Comparison of ENCODE assay signal across 19 mouse cellular contexts in genomic region chr1:83006218-83007179, GRCm38 (mm10). TPM values are rescaled to one million over a fixed set of nuclear protein-coding genes. Genes with fewer than 3 reads are reported as not detected.
DNase-seq lines count a peak whose midpoint lies in the region; ATAC-seq and TF ChIP-seq lines count a peak whose summit lies in the region.
"Had no signal": no experiment of that assay in that cellular context is flagged by ENCODE, and none has a peak within 500 bp of the region (broad histone marks: within the 10 kb centered on the region; RNA-seq: fewer than 3 reads in every experiment).

No protein-coding gene starts in this region.

- TF ChIP-seq POLR2A in brain, embryonic 14.5 days (IDR thresholded peaks at IDR 0.05; ENCODE audit: borderline replicate concordance, extremely low read depth, insufficient read depth, insufficient read length, poor library complexity, severe bottlenecking) = no peak

- H3K9me3 ChIP-seq in heart, embryonic 16.5 days (replicated peaks; ENCODE audit: control insufficient read depth, low read length) = 0 out of 2 replicates have a peak, but pooled peaks cover 3% of the 10 kb centered on the region
- H3K9me3 ChIP-seq: embryonic facial prominence, embryonic 13.5 days; limb, embryonic 12.5 days; liver, embryonic 13.5 days; midbrain, embryonic 12.5 days had no signal

- 52% methylated on average over 8 of the region's 8 CpGs for WGBS in heart, embryonic 16.5 days

- H3K27me3 ChIP-seq in heart, embryonic 16.5 days (ENCODE audit: control insufficient read depth, insufficient read depth, low read length) = no peaks in the 10 kb centered on the region
- H3K27me3 ChIP-seq: embryonic facial prominence, embryonic 13.5 days; limb, embryonic 12.5 days; liver, embryonic 13.5 days; midbrain, embryonic 12.5 days had no signal

- H3K4me3 ChIP-seq in heart, embryonic 16.5 days (ENCODE audit: low read length) = no peak overlapping the region
- H3K4me3 ChIP-seq in left cerebral cortex, adult 2 months = no peak overlapping the region
- H3K4me3 ChIP-seq: embryonic facial prominence, embryonic 13.5 days; limb, embryonic 12.5 days; liver, embryonic 13.5 days; midbrain, embryonic 12.5 days had no signal

- DNase-seq in heart, adult 8-10 months (ENCODE audit: low spot score) = no peak
- peak; percentile 78 for DNase-seq in CD4-positive, CD25-positive, alpha-beta regulatory T cell, adult 2 months (ENCODE audit: low read depth, low spot score)
- DNase-seq in brain, embryonic 14.5 days (ENCODE audit: low read depth) = peak; percentile 2
- DNase-seq in lung, postnatal 36 days = peak; percentile 44
- DNase-seq in adrenal gland, adult (ENCODE audit: inconsistent age in 2 of 2, low spot score in 1 of 2) = no peak
- DNase-seq in left cerebral cortex, adult 2 months (ENCODE audit: extremely low spot score in 1 of 2, low spot score in 2 of 2) = no peak
- DNase-seq: cerebellum, adult 9-11 months; gastrocnemius, postnatal 25 days; heart, postnatal 36 days; kidney, adult 8-10 months; kidney, postnatal 36 days; layer of hippocampus, adult 9-11 months; liver, embryonic 13.5 days had no signal

- TF ChIP-seq CTCF in brain, embryonic 14.5 days (IDR thresholded peaks at IDR 0.05; ENCODE audit: borderline replicate concordance, extremely low read depth, insufficient read depth, insufficient read length) = no peak
- no peak for TF ChIP-seq CTCF in left cerebral cortex, adult 2 months (IDR thresholded peaks at IDR 0.05)

- intact Hi-C loops in left cerebral cortex, adult 2 months (cut with DNase I) = no loop called here

- H3K4me1 ChIP-seq in heart, embryonic 16.5 days (ENCODE audit: control insufficient read depth, insufficient read depth, low read length) = peaks cover 11% of the 10 kb centered on the region; the same call in 1 of the 2 replicates
- H3K4me1 ChIP-seq: embryonic facial prominence, embryonic 13.5 days; limb, embryonic 12.5 days; liver, embryonic 13.5 days; midbrain, embryonic 12.5 days had no signal

- no peak overlapping the region for H3K4me2 ChIP-seq in heart, embryonic 16.5 days (ENCODE audit: low read depth, low read length)
- H3K4me2 ChIP-seq: embryonic facial prominence, embryonic 13.5 days; limb, embryonic 12.5 days; liver, embryonic 13.5 days; midbrain, embryonic 12.5 days had no signal

- peak overlapping the region; percentile 32; the same call in 1 of the 2 replicates for H3K27ac ChIP-seq in heart, embryonic 16.5 days (ENCODE audit: low read length)
- H3K27ac ChIP-seq in left cerebral cortex, adult 2 months = no peak overlapping the region
- H3K27ac ChIP-seq: embryonic facial prominence, embryonic 13.5 days; hindbrain, postnatal 0 days; limb, embryonic 12.5 days; liver, embryonic 13.5 days; midbrain, embryonic 12.5 days had no signal

- no peak overlapping the region for H3K9ac ChIP-seq in heart, embryonic 16.5 days (ENCODE audit: low read length)
- H3K9ac ChIP-seq: embryonic facial prominence, embryonic 13.5 days; limb, embryonic 12.5 days; liver, embryonic 13.5 days; midbrain, embryonic 12.5 days had no signal

- ATAC-seq in heart, embryonic 16.5 days (replicated peaks; ENCODE audit: extremely low read depth, insufficient read depth, low FRiP score) = peak; percentile 87
- ATAC-seq: hindbrain, postnatal 0 days had no signal

- no peaks in the 10 kb centered on the region for H3K36me3 ChIP-seq in heart, embryonic 16.5 days (ENCODE audit: control insufficient read depth, insufficient read depth)
- H3K36me3 ChIP-seq: embryonic facial prominence, embryonic 13.5 days; limb, embryonic 12.5 days; liver, embryonic 13.5 days; midbrain, embryonic 12.5 days had no signal

RNA-seq across cellular contexts. Expression of gene Gm47959, which starts 6.2 kb away (rescaled TPM):
- polyA plus RNA-seq in heart, embryonic 16.5 days (2015; fragmentation: Nextera tagmentation; extraction: Ambion mirVana) = not detected in 2 replicates
- not detected for total RNA-seq in heart, adult 8-10 months (2022)
- polyA plus RNA-seq in brain, embryonic 14.5 days (2012; rRNA removed) = not detected in 2 replicates
- total RNA-seq in left cerebral cortex, adult 2 months (2021) = not detected
- total RNA-seq: gastrocnemius, postnatal 25 days; heart, postnatal 36 days; hindbrain, postnatal 0 days had no signal
- polyA plus RNA-seq: embryonic facial prominence, embryonic 13.5 days; hindbrain, postnatal 0 days; limb, embryonic 12.5 days; liver, embryonic 13.5 days; midbrain, embryonic 12.5 days; neural tube, embryonic 14.5 days had no signal

RNA-seq across cellular contexts. Expression of gene Slc19a3, which starts 31.7 kb away (rescaled TPM):
- 2.0 and 2.2 TPM in 2 replicates for polyA plus RNA-seq in heart, embryonic 16.5 days (2015; fragmentation: Nextera tagmentation; extraction: Ambion mirVana)
- under 1 TPM; 0.12 to 0.63 (median 0.37) TPM for total RNA-seq in heart, adult 8-10 months (2022)
- polyA plus RNA-seq in brain, embryonic 14.5 days (2012; rRNA removed) = 1.00 and 1.1 TPM in 2 replicates
- total RNA-seq in left cerebral cortex, adult 2 months (2021) = 1 to 10 TPM; 1.8 to 2.0 TPM
- total RNA-seq: gastrocnemius, postnatal 25 days had no signal

RNA-seq across cellular contexts. Expression of gene Krtap28-10, which starts 35.8 kb away (rescaled TPM):
- not detected in 2 replicates for polyA plus RNA-seq in heart, embryonic 16.5 days (2015; fragmentation: Nextera tagmentation; extraction: Ambion mirVana)
- not detected for total RNA-seq in heart, adult 8-10 months (2022)
- not detected in 2 replicates for polyA plus RNA-seq in brain, embryonic 14.5 days (2012; rRNA removed)
- total RNA-seq in left cerebral cortex, adult 2 months (2021) = not detected
- total RNA-seq: gastrocnemius, postnatal 25 days; heart, postnatal 36 days; hindbrain, postnatal 0 days had no signal
- polyA plus RNA-seq: embryonic facial prominence, embryonic 13.5 days; hindbrain, postnatal 0 days; limb, embryonic 12.5 days; liver, embryonic 13.5 days; midbrain, embryonic 12.5 days; neural tube, embryonic 14.5 days had no signal

RNA-seq across cellular contexts. Expression of gene Gm47969, which starts 38.2 kb away (rescaled TPM):
- polyA plus RNA-seq in heart, embryonic 16.5 days (2015; fragmentation: Nextera tagmentation; extraction: Ambion mirVana) = not detected in 2 replicates
- total RNA-seq in heart, adult 8-10 months (2022) = not detected
- not detected in 2 replicates for polyA plus RNA-seq in brain, embryonic 14.5 days (2012; rRNA removed)
- not detected for total RNA-seq in left cerebral cortex, adult 2 months (2021)
- total RNA-seq: gastrocnemius, postnatal 25 days; heart, postnatal 36 days; hindbrain, postnatal 0 days had no signal
- polyA plus RNA-seq: embryonic facial prominence, embryonic 13.5 days; hindbrain, postnatal 0 days; limb, embryonic 12.5 days; liver, embryonic 13.5 days; midbrain, embryonic 12.5 days; neural tube, embryonic 14.5 days had no signal

RNA-seq across cellular contexts. Expression of gene Gm47955, which starts 46.4 kb away (rescaled TPM):
- polyA plus RNA-seq in heart, embryonic 16.5 days (2015; fragmentation: Nextera tagmentation; extraction: Ambion mirVana) = not detected in 2 replicates
- not detected for total RNA-seq in heart, adult 8-10 months (2022)
- not detected in 2 replicates for polyA plus RNA-seq in brain, embryonic 14.5 days (2012; rRNA removed)
- not detected for total RNA-seq in left cerebral cortex, adult 2 months (2021)
- total RNA-seq: gastrocnemius, postnatal 25 days; heart, postnatal 36 days; hindbrain, postnatal 0 days had no signal
- polyA plus RNA-seq: embryonic facial prominence, embryonic 13.5 days; hindbrain, postnatal 0 days; limb, embryonic 12.5 days; liver, embryonic 13.5 days; midbrain, embryonic 12.5 days; neural tube, embryonic 14.5 days had no signal

Comparison
In these comparisons a context has a peak if more than half of its experiments do, and no peak if none do; other contexts are left out.
1. DNase-seq: peak in CD4-positive, CD25-positive, alpha-beta regulatory T cell, adult 2 months (single experiment), brain, embryonic 14.5 days (single experiment) and lung, postnatal 36 days (single experiment); none in heart, adult 8-10 months (single experiment), adrenal gland, adult (0 of 2) and left cerebral cortex, adult 2 months (0 of 2).